18 mouse cellular contexts compared by ENCODE assay signal in genomic region chr14:22495286-22495685, GRCm38 (mm10).
DNase-seq lines count a peak whose midpoint lies in the region; ATAC-seq lines count a peak whose summit lies in the region.
"Had no signal": no experiment of that assay in that cellular context is flagged by ENCODE, and none has a peak within 500 bp of the region (broad histone marks: within the 10 kb centered on the region; RNA-seq: fewer than 3 reads in every experiment).

No protein-coding gene starts in this region.

- no peak overlapping the region for H3K4me3 ChIP-seq in midbrain, embryonic 11.5 days (ENCODE audit: low read depth, low read length)
- H3K4me3 ChIP-seq in midbrain, embryonic 14.5 days (replicated peaks; ENCODE audit: low read depth, low read length), result no peak overlapping the region
- H3K4me3 ChIP-seq in hindbrain, embryonic 11.5 days (ENCODE audit: low read depth, low read length), result no peak overlapping the region
- no peak overlapping the region for H3K4me3 ChIP-seq in midbrain, embryonic 12.5 days
- H3K4me3 ChIP-seq in neural tube, embryonic 14.5 days (ENCODE audit: low read depth, low read length), result no peak overlapping the region
- H3K4me3 ChIP-seq: forebrain, embryonic 15.5 days; heart, embryonic 12.5 days; layer of hippocampus, adult 2 months; left cerebral cortex, adult 2 months had no signal

- peaks cover 7% of the 10 kb centered on the region for H3K4me1 ChIP-seq in midbrain, embryonic 11.5 days (ENCODE audit: control insufficient read depth, insufficient read depth, low read length)
- peaks cover 8% of the 10 kb centered on the region; the same call in 1 of the 2 replicates for H3K4me1 ChIP-seq in midbrain, embryonic 14.5 days (ENCODE audit: control insufficient read depth, insufficient read depth, low read length)
- H3K4me1 ChIP-seq in hindbrain, embryonic 11.5 days (replicated peaks; ENCODE audit: control insufficient read depth, insufficient read depth, low read length), result no peaks in the 10 kb centered on the region
- peaks cover 8% of the 10 kb centered on the region for H3K4me1 ChIP-seq in midbrain, embryonic 12.5 days
- no peaks in the 10 kb centered on the region for H3K4me1 ChIP-seq in neural tube, embryonic 14.5 days (ENCODE audit: control insufficient read depth, insufficient read depth, low read length)
- H3K4me1 ChIP-seq: forebrain, embryonic 15.5 days; heart, embryonic 12.5 days had no signal

- ATAC-seq in midbrain, embryonic 11.5 days (ENCODE audit: low FRiP score), result 0 out of 2 replicates have a peak, but pooled peaks have one; percentile 24
- no peak for ATAC-seq in midbrain, embryonic 14.5 days (ENCODE audit: low FRiP score, low TSS enrichment)
- ATAC-seq in hindbrain, embryonic 11.5 days (ENCODE audit: low FRiP score), result peak; percentile 66
- ATAC-seq in midbrain, embryonic 12.5 days (ENCODE audit: low FRiP score, low read depth), result no peak
- peak; percentile 38; the same call in 1 of the 2 replicates for ATAC-seq in neural tube, embryonic 14.5 days (ENCODE audit: low read depth)
- ATAC-seq: forebrain, embryonic 15.5 days; inflammation-experienced regulatory T-cells, adult 6 months had no signal

- no peaks in the 10 kb centered on the region for H3K36me3 ChIP-seq in midbrain, embryonic 11.5 days (ENCODE audit: control insufficient read depth, insufficient read depth, low read length)
- no peaks in the 10 kb centered on the region for H3K36me3 ChIP-seq in midbrain, embryonic 14.5 days (ENCODE audit: control insufficient read depth, insufficient read depth, low read length)
- H3K36me3 ChIP-seq in hindbrain, embryonic 11.5 days (ENCODE audit: control insufficient read depth, insufficient read depth, low read length), result no peaks in the 10 kb centered on the region
- no peaks in the 10 kb centered on the region for H3K36me3 ChIP-seq in midbrain, embryonic 12.5 days
- H3K36me3 ChIP-seq in neural tube, embryonic 14.5 days (ENCODE audit: control insufficient read depth, insufficient read depth, low read length), result no peaks in the 10 kb centered on the region
- H3K36me3 ChIP-seq: forebrain, embryonic 15.5 days; heart, embryonic 12.5 days had no signal

- H3K9ac ChIP-seq in midbrain, embryonic 11.5 days (ENCODE audit: low read length), result no peak overlapping the region
- H3K9ac ChIP-seq in midbrain, embryonic 14.5 days (replicated peaks; ENCODE audit: low read length), result no peak overlapping the region
- no peak overlapping the region for H3K9ac ChIP-seq in hindbrain, embryonic 11.5 days (ENCODE audit: low read depth, low read length)
- H3K9ac ChIP-seq in midbrain, embryonic 12.5 days (replicated peaks), result no peak overlapping the region
- H3K9ac ChIP-seq in neural tube, embryonic 14.5 days (replicated peaks; ENCODE audit: low read depth, low read length), result no peak overlapping the region
- H3K9ac ChIP-seq: forebrain, embryonic 15.5 days; heart, embryonic 12.5 days had no signal

- H3K4me2 ChIP-seq in midbrain, embryonic 11.5 days, result peak overlapping the region; percentile 14; the same call in 1 of the 2 replicates
- no peak overlapping the region for H3K4me2 ChIP-seq in midbrain, embryonic 14.5 days (ENCODE audit: low read length)
- no peak overlapping the region for H3K4me2 ChIP-seq in hindbrain, embryonic 11.5 days (replicated peaks; ENCODE audit: low read depth, low read length)
- 0 out of 2 replicates have a peak overlapping the region, but pooled peaks have one; percentile 14 for H3K4me2 ChIP-seq in midbrain, embryonic 12.5 days (replicated peaks)
- no peak overlapping the region for H3K4me2 ChIP-seq in neural tube, embryonic 14.5 days (ENCODE audit: low read depth, low read length)
- H3K4me2 ChIP-seq: forebrain, embryonic 15.5 days; heart, embryonic 12.5 days had no signal

- H3K27ac ChIP-seq in midbrain, embryonic 11.5 days (ENCODE audit: low read depth, low read length), result no peak overlapping the region
- H3K27ac ChIP-seq in midbrain, embryonic 14.5 days (replicated peaks; ENCODE audit: low read depth, low read length), result no peak overlapping the region
- H3K27ac ChIP-seq in hindbrain, embryonic 11.5 days (ENCODE audit: low read depth, low read length), result peak overlapping the region; percentile 71
- H3K27ac ChIP-seq in midbrain, embryonic 12.5 days (replicated peaks), result peak overlapping the region; percentile 30; the same call in 1 of the 2 replicates
- H3K27ac ChIP-seq in neural tube, embryonic 14.5 days (ENCODE audit: low read depth, low read length), result 0 out of 2 replicates have a peak overlapping the region, but pooled peaks have one; percentile 22
- H3K27ac ChIP-seq: forebrain, embryonic 15.5 days; layer of hippocampus, adult 2 months; left cerebral cortex, adult 2 months had no signal

- H3K27me3 ChIP-seq in midbrain, embryonic 11.5 days (ENCODE audit: control insufficient read depth, insufficient read depth, low read length), result no peaks in the 10 kb centered on the region
- no peaks in the 10 kb centered on the region for H3K27me3 ChIP-seq in midbrain, embryonic 14.5 days (ENCODE audit: control insufficient read depth, insufficient read depth, low read length)
- H3K27me3 ChIP-seq in hindbrain, embryonic 11.5 days (ENCODE audit: control insufficient read depth, insufficient read depth, low read length), result no peaks in the 10 kb centered on the region
- H3K27me3 ChIP-seq in midbrain, embryonic 12.5 days, result peaks cover 11% of the 10 kb centered on the region; the same call in 1 of the 2 replicates
- H3K27me3 ChIP-seq in neural tube, embryonic 14.5 days (ENCODE audit: control insufficient read depth, insufficient read depth, low read length), result no peaks in the 10 kb centered on the region
- H3K27me3 ChIP-seq: heart, embryonic 12.5 days had no signal

- H3K9me3 ChIP-seq in midbrain, embryonic 11.5 days (ENCODE audit: control insufficient read depth, low read length), result no peaks in the 10 kb centered on the region
- no peaks in the 10 kb centered on the region for H3K9me3 ChIP-seq in midbrain, embryonic 14.5 days (ENCODE audit: control insufficient read depth, low read length)
- H3K9me3 ChIP-seq in hindbrain, embryonic 11.5 days (ENCODE audit: control insufficient read depth, low read length), result no peaks in the 10 kb centered on the region
- H3K9me3 ChIP-seq in midbrain, embryonic 12.5 days, result no peaks in the 10 kb centered on the region
- no peaks in the 10 kb centered on the region for H3K9me3 ChIP-seq in neural tube, embryonic 14.5 days (ENCODE audit: control insufficient read depth, low read length)
- H3K9me3 ChIP-seq: forebrain, embryonic 15.5 days; heart, embryonic 12.5 days had no signal

- peak; percentile 85 for DNase-seq in midbrain, embryonic 11.5 days (ENCODE audit: low spot score, missing footprints)
- no peak for DNase-seq in midbrain, embryonic 14.5 days
- peak; percentile 55 for DNase-seq in hindbrain, embryonic 11.5 days (ENCODE audit: low spot score)
- DNase-seq in adrenal gland, adult 2 months, result no peak
- DNase-seq in layer of hippocampus, adult 9-11 months, result no peak
- DNase-seq: cerebellum, adult 9-10 months; heart, postnatal 14 days; kidney, adult 2 months; left cerebral cortex, postnatal 4 days; liver; thymus, postnatal 25 days had no signal

- 41% methylated on average over 8 of the region's 8 CpGs for WGBS in midbrain, embryonic 11.5 days
- WGBS in midbrain, embryonic 14.5 days, result 41% methylated on average over 8 of the region's 8 CpGs
- WGBS in hindbrain, embryonic 11.5 days, result 34% methylated on average over 8 of the region's 8 CpGs
- 39% methylated on average over 8 of the region's 8 CpGs for WGBS in midbrain, embryonic 12.5 days
- 19% methylated on average over 8 of the region's 8 CpGs for WGBS in neural tube, embryonic 14.5 days

Comparison
In these comparisons a context has a peak if more than half of its experiments do, and no peak if none do; other contexts are left out.
1. ATAC-seq: peak in midbrain, embryonic 11.5 days (single experiment), hindbrain, embryonic 11.5 days (single experiment) and neural tube, embryonic 14.5 days (single experiment); none in midbrain, embryonic 14.5 days (single experiment) and midbrain, embryonic 12.5 days (single experiment).
2. DNase-seq: peak in midbrain, embryonic 11.5 days (single experiment) and hindbrain, embryonic 11.5 days (single experiment); none in midbrain, embryonic 14.5 days (single experiment), adrenal gland, adult 2 months (single experiment) and layer of hippocampus, adult 9-11 months (single experiment).
3. H3K27ac ChIP-seq: peak in hindbrain, embryonic 11.5 days (single experiment), midbrain, embryonic 12.5 days (single experiment) and neural tube, embryonic 14.5 days (single experiment); none in midbrain, embryonic 11.5 days (single experiment) and midbrain, embryonic 14.5 days (single experiment).
4. H3K4me2 ChIP-seq: peak in midbrain, embryonic 11.5 days (single experiment) and midbrain, embryonic 12.5 days (single experiment); none in midbrain, embryonic 14.5 days (single experiment), hindbrain, embryonic 11.5 days (single experiment) and neural tube, embryonic 14.5 days (single experiment).